Mouse (Mus musculus) liver, postnatal 0 days (tissue): ENCODE results near the gene Zdhhc6.

Source experiments
- CTCF ChIP-seq: sonication (generic); IDR thresholded peaks from 2 replicates; pipeline ENCODE4 v1.5.1; 2016; ENCODE audit warnings: antibody characterized with exemption, low read depth
- EP300 ChIP-seq: IDR thresholded peaks from 2 replicates; pipeline ENCODE4 v1.6.1; 2016; ENCODE audit warnings: antibody characterized with exemption, low read depth, mild to moderate bottlenecking

GRCm38 (mm10) chr19:55286034-55286433, 29.8 kb downstream of the Zdhhc6 start:
- TF ChIP-seq CTCF (no peak), EP300 (no peak)
